Comparison of ENCODE assay signal across 8 mouse cellular contexts in genomic region chr11:90417921-90418320, GRCm38 (mm10). TPM values are rescaled to one million over a fixed set of nuclear protein-coding genes. Genes with fewer than 3 reads are reported as not detected.
DNase-seq lines count a peak whose midpoint lies in the region; ATAC-seq lines count a peak whose summit lies in the region.

No protein-coding gene starts in this region.

- peaks cover 10% of the 10 kb centered on the region for H3K4me1 ChIP-seq in hindbrain, embryonic 13.5 days (replicated peaks)

- H3K27ac ChIP-seq in hindbrain, embryonic 13.5 days, result no peak overlapping the region

- peaks cover 23% of the 10 kb centered on the region for H3K27me3 ChIP-seq in hindbrain, embryonic 13.5 days

- H3K4me2 ChIP-seq in hindbrain, embryonic 13.5 days, result peak overlapping the region; percentile 68

- no peaks in the 10 kb centered on the region for H3K36me3 ChIP-seq in hindbrain, embryonic 13.5 days

- no peaks in the 10 kb centered on the region for H3K9me3 ChIP-seq in hindbrain, embryonic 13.5 days

- peak; percentile 99 for DNase-seq in Muller cell, postnatal 12 days (ENCODE audit: inconsistent ontology term)
- peak; percentile 98 to 99 for DNase-seq in cerebellum, postnatal 10 days
- peak; percentile 96 to 97 for DNase-seq in frontal cortex, postnatal 14 days (ENCODE audit: low spot score in 2 of 2)
- DNase-seq in layer of hippocampus, postnatal 14 days (ENCODE audit: low spot score in 2 of 2), result peak; percentile 98 to 99
- peak; percentile 98 for DNase-seq in lung, postnatal 10 days
- DNase-seq in retina, embryonic 14.5 days (ENCODE audit: low spot score), result peak; percentile 98
- DNase-seq in thymus, postnatal 36 days, result peak; percentile 92 to 95

- H3K4me3 ChIP-seq in hindbrain, embryonic 13.5 days, result peak overlapping the region; percentile 37

- peak; percentile 99 for ATAC-seq in hindbrain, embryonic 13.5 days (ENCODE audit: low FRiP score)

- peak overlapping the region; percentile 60 for H3K9ac ChIP-seq in hindbrain, embryonic 13.5 days

- WGBS in hindbrain, embryonic 13.5 days, result 2% methylated on average over 42 of the region's 42 CpGs

RNA-seq across cellular contexts. Expression of gene Hlf, which starts 27.2 kb away (rescaled TPM):
- polyA plus RNA-seq in hindbrain, embryonic 13.5 days (2015; fragmentation: Nextera tagmentation; extraction: Ambion mirVana), result 3.3 and 4.6 TPM in 2 replicates
- total RNA-seq in layer of hippocampus, postnatal 14 days (2021), result 10 to 100 TPM; 31.8 to 40.4 TPM
